Mouse (Mus musculus) cerebellum, postnatal 25 days (tissue): ENCODE measurements at regions not wholly inside any gene's neighbourhood (a gene's known extent, or its start where the extent isn't known, plus 50 kb on each side); places are given as distances from the start of the nearest gene placed in this dataset.
A peak's percentile ranks its signal among the peaks of the same experiment; 100 is the strongest.

Experiments used
- DNase-seq, 2 experiments: peaks; one replicate each; pipeline ENCODE4 v3.0.0; 2021; ENCODE audit warnings: mixed read lengths in 2 of 2

- peak; percentile 13 to 47 for DNase-seq
Observed at GRCm38 (mm10) chr15:47118341-47118740, 6766.4 kb upstream of the Gm7489 start.
